Mouse (Mus musculus) spleen, adult 2 months (tissue): ENCODE data around the gene Sgca.

Experiments used
- CTCF ChIP-seq: fragments of 200-500 bp; IDR thresholded peaks from 2 replicates; pipeline ENCODE4 v1.5.1; 2011; ENCODE audit warnings: mild to moderate bottlenecking, inconsistent platforms; ENCODE audit not compliant: insufficient read depth, insufficient read length, insufficient replicate concordance; ENCODE audit errors: extremely low read depth
- POLR2A ChIP-seq: fragments of 200-500 bp; IDR thresholded peaks from 2 replicates; pipeline ENCODE4 v1.6.1; 2011; ENCODE audit warnings: low read depth, low read length, inconsistent platforms

DNA sequence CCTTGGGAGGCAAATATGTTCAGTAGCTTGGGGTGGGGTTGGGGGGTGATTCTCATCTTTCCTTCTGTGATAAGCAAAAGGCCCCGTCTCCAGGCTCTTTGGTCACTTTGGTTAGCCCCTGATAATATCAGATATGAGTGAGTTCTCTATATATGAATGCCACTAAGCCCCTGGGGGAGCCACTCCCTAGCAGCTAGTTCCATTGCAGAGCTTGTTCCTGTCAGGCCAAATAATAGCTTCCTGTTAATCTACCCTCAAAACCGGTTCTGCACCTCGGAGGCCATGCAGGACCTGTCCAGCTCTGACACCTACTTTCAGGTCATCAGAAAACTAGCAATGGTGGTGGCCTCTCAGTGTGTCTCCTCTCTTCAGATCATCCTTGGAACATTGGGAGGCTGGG lies 31.3 kb upstream of the Sgca start:
- TF ChIP-seq CTCF, result no peak
- TF ChIP-seq POLR2A, result no peak
